Mouse (Mus musculus): ENCODE results near the gene Sec24a.
A peak's percentile ranks its signal among the peaks of the same experiment; 100 is the strongest.
"Not testable (repeated sequence)": the region's sequence is repeated elsewhere in the genome, so short reads cannot be mapped to it uniquely, and the experiment has no call there.

The Sec24a gene

GRCm38 (mm10) chr11:51681324-51681975 lies 82.0 kb downstream of the Sec24a start:
- DNase-seq, result peak; percentile 92

- no peak for DNase-seq
Observed at GRCm38 (mm10) chr11:51679466-51679865, 84.0 kb downstream of the Sec24a start.

GRCm38 (mm10) chr11:51677737-51678418 lies 85.6 kb downstream of the Sec24a start:
- DNase-seq, result no peak

- no peak for DNase-seq
Observed at GRCm38 (mm10) chr11:51675386-51675785, 88.0 kb downstream of the Sec24a start.

- no peak for DNase-seq
Observed at GRCm38 (mm10) chr11:51673291-51673690, 90.1 kb downstream of the Sec24a start.

- DNase-seq, result no peak
Observed at GRCm38 (mm10) chr11:51671376-51671775, 92.1 kb downstream of the Sec24a start.

- DNase-seq, result no peak
Observed at GRCm38 (mm10) chr11:51670846-51671245, 92.6 kb downstream of the Sec24a start.

GRCm38 (mm10) chr11:51664747-51665146 lies 98.7 kb downstream of the Sec24a start:
- not testable (repeated sequence) for DNase-seq

GRCm38 (mm10) chr11:51662632-51663031 lies 100.8 kb downstream of the Sec24a start:
- DNase-seq, result no peak

- DNase-seq, result no peak
Observed at GRCm38 (mm10) chr11:51661867-51662365, 101.5 kb downstream of the Sec24a start.

GRCm38 (mm10) chr11:51658705-51659104 lies 104.7 kb downstream of the Sec24a start:
- DNase-seq, result no peak

GRCm38 (mm10) chr11:51658291-51658690 lies 105.1 kb downstream of the Sec24a start:
- no peak for DNase-seq

GRCm38 (mm10) chr11:51656798-51657521 lies 106.5 kb downstream of the Sec24a start:
- DNase-seq, result no peak

GRCm38 (mm10) chr11:51654891-51655290 lies 108.5 kb downstream of the Sec24a start:
- DNase-seq, result no peak

- no peak for DNase-seq
Observed at GRCm38 (mm10) chr11:51653736-51654135, 109.7 kb downstream of the Sec24a start.

- DNase-seq, result no peak
Observed at GRCm38 (mm10) chr11:51652889-51653418, 110.5 kb downstream of the Sec24a start.

GRCm38 (mm10) chr11:51650691-51651515 lies 112.5 kb downstream of the Sec24a start, which contains the start of the genes N4bp3 and D930048N14Rik:
N4bp3 (minus strand) TSS chr11:51650842.
D930048N14Rik (plus strand) TSS chr11:51650954.
- DNase-seq, result peak; percentile 83

- DNase-seq, result peak; percentile 66
Observed at GRCm38 (mm10) chr11:51650261-51650660, 113.2 kb downstream of the Sec24a start.

GRCm38 (mm10) chr11:51649889-51650199 lies 113.6 kb downstream of the Sec24a start:
- peak; percentile 43 for DNase-seq

- no peak for DNase-seq
Observed at GRCm38 (mm10) chr11:51649111-51649888, 114.1 kb downstream of the Sec24a start.

- no peak for DNase-seq
Observed at GRCm38 (mm10) chr11:51648566-51648965, 114.9 kb downstream of the Sec24a start.

Measured in thymus, postnatal 14 days (tissue).